Mouse (Mus musculus) E14TG2a.4 (cell line): Measurements from ENCODE around the gene Lims1.

Experiments used
- H3K27me3 ChIP-seq: 2 replicates; pipeline ENCODE4 v1.6.1; 2014; ENCODE audit warnings: low read length, control low read depth; ENCODE audit not compliant: insufficient read depth
- H3K36me3 ChIP-seq: 2 replicates; pipeline ENCODE4 v1.6.1; 2014; ENCODE audit warnings: low read length, control low read depth; ENCODE audit not compliant: insufficient read depth
- H3K4me1 ChIP-seq: replicated peaks from 2 replicates; pipeline ENCODE4 v1.6.1; 2014; ENCODE audit warnings: low read depth, low read length, control low read depth
- H3K4me3 ChIP-seq: replicated peaks from 2 replicates; pipeline ENCODE4 v1.5.1; 2014; ENCODE audit warnings: mild to moderate bottlenecking, low read length
- H3K9me3 ChIP-seq: 2 replicates; pipeline ENCODE4 v1.6.1; 2014; ENCODE audit warnings: low read length, control low read depth
- CTCF ChIP-seq: conservative IDR thresholded peaks from 2 replicates; pipeline ENCODE4 v1.5.1; 2014; ENCODE audit warnings: low read length
- NANOG ChIP-seq: IDR thresholded peaks from 2 replicates; pipeline ENCODE4 v1.6.1; 2014; ENCODE audit warnings: borderline replicate concordance, low read length, mixed read lengths
- POU5F1 ChIP-seq: IDR thresholded peaks from 2 replicates; pipeline ENCODE4 v1.6.1; 2014; ENCODE audit warnings: low read length, borderline replicate concordance

Lims1 gene

DNA sequence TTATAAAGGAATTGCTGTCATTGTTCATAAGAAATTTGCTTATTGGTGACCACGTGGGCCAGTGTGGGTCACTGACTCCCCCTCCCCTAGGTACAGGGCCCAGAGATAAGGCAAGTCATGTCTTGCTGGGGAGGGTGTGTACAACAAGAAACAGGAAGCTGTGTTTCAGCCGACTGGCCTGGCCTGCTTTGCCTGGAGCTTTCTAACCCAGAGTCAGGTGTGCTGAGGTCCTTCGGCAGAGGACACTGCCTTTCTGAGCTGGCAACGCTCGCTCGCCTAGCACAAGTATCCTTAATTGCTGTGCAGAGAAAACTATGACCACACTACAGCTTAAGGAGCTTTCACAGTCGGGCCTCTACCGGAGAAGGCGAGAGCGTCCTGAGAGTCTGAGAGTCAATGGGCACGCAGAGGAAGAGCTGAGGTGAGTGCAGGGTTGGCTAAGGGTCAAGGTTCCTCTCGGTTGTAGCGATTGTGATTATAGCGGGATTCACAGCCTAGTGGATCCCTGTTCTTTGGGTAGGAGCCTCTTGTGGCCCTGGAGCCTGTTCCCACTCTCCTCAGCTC is 48.1 kb downstream of the Lims1 start:
- Histone ChIP-seq H3K9me3 (no peaks in the 10 kb centered on the region), H3K4me3 (peak overlapping the region; percentile 65), H3K27me3 (no peaks in the 10 kb centered on the region), H3K4me1 (peaks cover 33% of the 10 kb centered on the region), H3K36me3 (0 out of 2 replicates have a peak, but pooled peaks cover 4% of the 10 kb centered on the region)
- TF ChIP-seq CTCF (no peak), POU5F1 (no peak), NANOG (no peak)

DNA sequence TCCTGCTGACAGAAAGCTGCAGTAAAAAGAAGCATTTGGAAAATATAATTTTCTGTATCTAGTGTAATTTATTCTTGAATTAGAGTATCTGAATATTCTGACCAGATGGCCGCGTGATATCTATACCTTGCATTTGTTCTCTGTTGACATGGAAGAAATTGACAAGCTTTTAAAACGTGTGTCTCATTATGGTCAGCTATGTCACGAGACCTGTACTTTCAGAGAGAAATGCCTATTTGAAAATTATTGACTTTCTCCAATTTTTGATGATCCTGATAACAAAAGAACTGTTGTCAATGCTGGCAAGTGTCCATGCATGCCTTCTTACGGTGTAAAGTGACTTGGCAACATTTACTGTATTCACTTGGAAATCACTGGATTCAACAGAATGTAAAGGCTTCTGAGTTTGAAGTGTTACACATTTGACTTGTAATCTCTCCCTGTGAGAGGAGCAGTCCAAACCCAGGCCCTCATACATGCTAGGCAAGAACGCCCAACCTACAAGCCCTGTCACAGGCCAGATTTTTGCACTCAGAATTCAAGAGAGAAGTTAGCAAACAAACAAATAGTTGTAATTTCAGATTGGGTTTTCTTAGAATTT is 49.3 kb downstream of the Lims1 start:
- no peaks in the 10 kb centered on the region for H3K9me3 ChIP-seq
- no peak overlapping the region for H3K4me3 ChIP-seq
- no peak for TF ChIP-seq CTCF
- H3K27me3 ChIP-seq, result no peaks in the 10 kb centered on the region
- H3K4me1 ChIP-seq, result peaks cover 33% of the 10 kb centered on the region
- H3K36me3 ChIP-seq, result 0 out of 2 replicates have a peak, but pooled peaks cover under 1% of the 10 kb centered on the region

DNA sequence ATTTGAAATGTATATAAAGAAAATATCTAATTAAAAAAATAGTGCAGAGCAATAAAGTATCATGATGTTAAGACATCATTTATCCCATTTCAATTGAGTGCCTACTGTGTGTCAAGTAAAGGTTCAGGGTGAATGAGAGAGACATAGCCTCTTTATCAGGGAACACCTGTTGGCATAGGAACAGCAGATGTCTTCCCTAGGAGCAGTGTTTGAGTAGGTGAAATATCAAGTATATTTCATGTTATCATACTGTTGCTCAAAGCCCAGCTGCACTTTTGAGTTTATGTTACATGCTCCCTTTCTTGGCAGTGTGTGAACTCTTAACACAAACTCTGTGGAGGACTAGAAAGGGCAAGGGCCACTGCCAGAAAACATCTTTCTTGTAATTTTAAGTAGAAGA is 50.6 kb downstream of the Lims1 start:
- Histone ChIP-seq H3K36me3 (no peaks in the 10 kb centered on the region), H3K27me3 (no peaks in the 10 kb centered on the region), H3K4me3 (no peak overlapping the region), H3K9me3 (no peaks in the 10 kb centered on the region), H3K4me1 (peaks cover 33% of the 10 kb centered on the region)
- TF ChIP-seq POU5F1, result no peak
- no peak for TF ChIP-seq CTCF

DNA sequence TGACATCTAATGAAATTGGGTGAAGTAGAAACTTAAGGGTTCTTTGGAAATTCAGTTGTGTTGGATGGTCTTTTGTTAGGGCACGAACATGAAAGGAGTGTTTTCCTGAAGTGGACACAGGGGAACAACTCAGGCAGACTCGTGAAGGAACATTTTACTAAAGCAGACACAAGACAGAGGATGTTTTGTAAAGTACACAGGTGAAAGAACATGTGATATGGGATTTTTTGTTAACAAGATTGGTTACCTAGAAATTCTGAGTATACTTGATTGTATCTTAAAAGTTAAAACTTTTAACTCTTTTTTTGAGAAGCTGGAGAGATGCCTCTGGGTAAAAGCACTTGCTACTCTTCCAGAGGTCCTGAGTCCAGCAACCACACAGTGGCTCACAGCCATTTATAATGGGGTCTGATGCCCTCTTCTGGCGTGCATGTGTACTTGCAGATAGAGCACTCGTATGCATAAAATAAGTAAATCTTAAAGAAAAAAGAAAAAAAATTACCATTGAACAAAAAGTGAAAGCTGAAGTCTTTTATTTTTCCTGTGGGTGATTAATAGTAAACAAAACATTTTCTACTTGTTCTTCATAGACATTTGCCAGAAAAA is 54.4 kb downstream of the Lims1 start:
- no peaks in the 10 kb centered on the region for H3K27me3 ChIP-seq
- H3K36me3 ChIP-seq, result no peaks in the 10 kb centered on the region
- TF ChIP-seq POU5F1 (no peak), CTCF (peak; percentile 57)
- no peaks in the 10 kb centered on the region for H3K9me3 ChIP-seq
- 0 out of 2 replicates have a peak, but pooled peaks cover under 1% of the 10 kb centered on the region for H3K4me1 ChIP-seq
- no peak overlapping the region for H3K4me3 ChIP-seq

DNA sequence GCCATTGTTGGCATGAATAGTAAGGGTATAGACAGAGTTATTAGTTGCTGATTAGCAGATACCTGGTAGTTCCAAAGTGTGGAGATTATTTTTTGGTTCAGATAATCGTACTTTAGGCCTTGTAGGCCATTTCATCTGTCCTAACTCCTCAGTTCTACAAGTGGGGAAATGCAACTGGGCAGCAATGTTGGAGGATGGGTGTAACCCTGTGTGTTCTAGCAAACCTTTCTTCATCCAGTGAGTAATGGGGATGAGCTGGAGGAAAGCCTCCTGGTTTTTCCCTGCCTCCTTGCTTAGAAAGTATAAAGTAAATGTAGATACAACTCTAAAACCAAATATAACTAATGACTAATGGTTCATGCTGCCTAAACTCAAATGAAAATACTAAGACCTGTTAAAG is 55.1 kb downstream of the Lims1 start:
- H3K4me1 ChIP-seq, result no peaks in the 10 kb centered on the region

DNA sequence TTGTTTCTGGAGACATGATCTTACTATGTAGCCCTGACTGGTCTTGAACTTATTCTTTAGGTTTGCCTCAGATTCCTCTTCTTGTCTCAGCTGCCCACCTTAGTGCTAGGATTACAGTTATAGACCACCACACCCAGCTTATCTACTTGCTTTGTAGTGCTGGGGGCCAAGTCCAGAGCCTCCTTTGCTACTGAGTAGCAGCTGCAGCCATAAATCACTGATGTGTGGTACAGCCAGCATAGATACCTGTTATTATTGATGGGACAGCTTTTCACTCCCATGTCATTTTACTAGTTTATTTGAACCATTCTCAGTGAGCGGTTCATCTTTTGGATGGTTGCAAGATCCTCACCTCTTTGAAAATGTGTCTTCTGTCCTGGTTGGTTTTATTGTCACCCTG is 56.4 kb downstream of the Lims1 start:
- no peaks in the 10 kb centered on the region for H3K27me3 ChIP-seq
- no peaks in the 10 kb centered on the region for H3K4me1 ChIP-seq
- TF ChIP-seq NANOG (no peak), POU5F1 (no peak), CTCF (no peak)
- no peaks in the 10 kb centered on the region for H3K9me3 ChIP-seq
- H3K36me3 ChIP-seq, result no peaks in the 10 kb centered on the region
- no peak overlapping the region for H3K4me3 ChIP-seq

More for the DNA sequence above, 55.1 kb downstream of the Lims1 start:
- H3K4me3 ChIP-seq, result no peak overlapping the region
- H3K36me3 ChIP-seq, result no peaks in the 10 kb centered on the region
- H3K27me3 ChIP-seq, result no peaks in the 10 kb centered on the region
- H3K9me3 ChIP-seq, result no peaks in the 10 kb centered on the region
- no peak for TF ChIP-seq CTCF
- no peak for TF ChIP-seq POU5F1
- no peak for TF ChIP-seq NANOG

DNA sequence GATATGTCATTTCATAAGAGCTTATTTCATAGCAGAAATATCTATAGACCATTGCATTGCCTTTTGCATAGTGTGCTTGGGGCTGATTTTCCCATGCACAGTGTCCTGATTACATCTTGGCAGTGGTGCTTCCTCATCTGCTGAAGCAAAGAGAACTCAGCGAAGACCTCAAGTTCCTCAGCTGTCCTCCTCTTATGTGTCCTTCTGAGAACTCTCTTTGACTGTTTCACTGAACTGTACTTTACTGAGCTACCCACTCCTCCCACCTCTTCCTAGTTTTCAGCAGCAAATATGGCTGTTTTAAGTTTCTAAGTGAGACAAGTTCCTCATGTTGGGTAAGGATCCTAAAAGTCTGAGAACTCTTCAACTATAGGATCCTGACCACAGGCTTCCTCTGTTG is 58.6 kb downstream of the Lims1 start:
- H3K9me3 ChIP-seq, result no peaks in the 10 kb centered on the region

DNA sequence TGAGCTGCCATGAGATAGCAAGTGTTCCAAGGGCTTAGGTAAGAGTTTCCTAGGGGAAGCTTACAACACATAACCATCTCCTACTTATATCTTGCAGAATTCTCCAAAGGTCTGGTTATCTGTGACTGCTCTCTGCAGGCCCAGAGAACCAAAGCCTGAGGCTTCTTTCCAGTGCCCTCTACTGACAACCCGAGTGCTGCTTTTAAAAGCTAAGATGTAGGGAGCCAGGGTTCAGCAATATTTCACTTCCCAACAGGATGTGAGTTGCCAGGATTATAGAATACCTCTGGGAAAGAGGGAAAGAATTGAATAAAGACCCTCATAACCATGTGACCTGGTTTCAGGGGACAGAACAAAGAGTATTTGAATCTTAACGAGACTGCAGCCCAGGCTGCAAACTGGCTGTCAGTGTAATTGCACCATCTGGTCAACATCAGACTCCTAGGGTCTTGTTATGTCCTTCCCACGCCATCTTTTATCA is 59.4 kb downstream of the Lims1 start:
- H3K4me3 ChIP-seq, result no peak overlapping the region
- H3K36me3 ChIP-seq, result no peaks in the 10 kb centered on the region
- H3K9me3 ChIP-seq, result no peaks in the 10 kb centered on the region
- TF ChIP-seq POU5F1 (no peak), CTCF (no peak), NANOG (no peak)
- H3K27me3 ChIP-seq, result no peaks in the 10 kb centered on the region
- H3K4me1 ChIP-seq, result no peaks in the 10 kb centered on the region

More for the DNA sequence above, 58.6 kb downstream of the Lims1 start:
- Histone ChIP-seq H3K27me3 (no peaks in the 10 kb centered on the region), H3K4me3 (no peak overlapping the region), H3K4me1 (no peaks in the 10 kb centered on the region), H3K36me3 (no peaks in the 10 kb centered on the region)
- TF ChIP-seq NANOG (no peak), CTCF (no peak), POU5F1 (no peak)

DNA sequence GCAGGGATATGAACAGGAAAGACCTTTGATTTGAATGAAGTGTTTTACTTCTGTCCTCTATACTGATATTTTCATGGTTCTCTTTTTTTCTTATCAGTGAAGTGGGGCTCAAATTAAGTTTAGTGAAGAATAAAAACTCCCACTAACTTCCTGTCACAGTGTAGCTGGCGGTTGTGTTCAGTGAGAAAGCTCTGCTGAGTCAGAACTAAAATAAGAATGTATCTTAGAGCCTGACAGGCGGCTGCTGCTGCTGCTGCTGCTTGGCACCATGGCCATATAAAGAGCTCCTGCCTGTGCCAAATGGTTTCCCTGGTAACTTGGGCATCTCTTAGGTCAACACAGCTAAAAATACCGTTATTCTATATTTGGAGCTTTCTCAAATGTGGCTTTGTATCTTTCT is 60.0 kb downstream of the Lims1 start:
- H3K4me3 ChIP-seq, result no peak overlapping the region
- TF ChIP-seq POU5F1 (no peak), CTCF (no peak), NANOG (no peak)
- H3K9me3 ChIP-seq, result no peaks in the 10 kb centered on the region
- no peaks in the 10 kb centered on the region for H3K4me1 ChIP-seq
- H3K27me3 ChIP-seq, result no peaks in the 10 kb centered on the region
- no peaks in the 10 kb centered on the region for H3K36me3 ChIP-seq
